Mouse (Mus musculus) heart, postnatal 0 days (tissue): ENCODE measurements around the gene Ctsh.

Experiments used
- CTCF ChIP-seq: IDR thresholded peaks from 2 replicates; pipeline ENCODE4 v1.5.1; 2016; ENCODE audit warnings: antibody characterized with exemption, control low read depth, low read depth
- EP300 ChIP-seq: IDR thresholded peaks from 2 replicates; pipeline ENCODE4 v1.6.1; 2016; ENCODE audit warnings: antibody characterized with exemption, low read depth

GRCm38 (mm10) chr9:90105462-90105861 is 51.5 kb downstream of the Ctsh start:
- TF ChIP-seq CTCF (no peak), EP300 (no peak)
